Mouse (Mus musculus) heart, adult 2 months (tissue): ENCODE results near the gene Cmip.

Experiments
- CTCF ChIP-seq: fragments of 200-600 bp; IDR thresholded peaks from 2 replicates; pipeline ENCODE4 v1.8.1; 2022; ENCODE audit warnings: antibody characterized with exemption, mild to moderate bottlenecking, moderate library complexity
- EP300 ChIP-seq: fragments of 200-500 bp; IDR thresholded peaks from 2 replicates; pipeline ENCODE4 v1.6.1; 2011; ENCODE audit warnings: low read depth, low read length, control low read depth; ENCODE audit not compliant: insufficient read depth

- TF ChIP-seq CTCF (no peak), EP300 (peak; percentile 79)
Measured at GRCm38 (mm10) chr8:117410391-117410790, 153.5 kb downstream of the Cmip start.
